Mouse (Mus musculus) brain, embryonic 14.5 days (tissue): ENCODE results near the gene Hist1h2ba.

ENCODE experiments used
- CTCF ChIP-seq: fragments of 200-500 bp; IDR thresholded peaks from 2 replicates; pipeline ENCODE4 v1.5.1; 2012; ENCODE audit warnings: inconsistent platforms, mild to moderate bottlenecking, moderate library complexity, borderline replicate concordance; ENCODE audit not compliant: insufficient read depth, insufficient read length; ENCODE audit errors: extremely low read depth
- POLR2A ChIP-seq: fragments of 200-500 bp; IDR thresholded peaks from 2 replicates; pipeline ENCODE4 v1.6.1; 2012; ENCODE audit warnings: mild to moderate bottlenecking, inconsistent platforms, borderline replicate concordance; ENCODE audit not compliant: poor library complexity, insufficient read depth, insufficient read length, severe bottlenecking; ENCODE audit errors: extremely low read depth

DNA sequence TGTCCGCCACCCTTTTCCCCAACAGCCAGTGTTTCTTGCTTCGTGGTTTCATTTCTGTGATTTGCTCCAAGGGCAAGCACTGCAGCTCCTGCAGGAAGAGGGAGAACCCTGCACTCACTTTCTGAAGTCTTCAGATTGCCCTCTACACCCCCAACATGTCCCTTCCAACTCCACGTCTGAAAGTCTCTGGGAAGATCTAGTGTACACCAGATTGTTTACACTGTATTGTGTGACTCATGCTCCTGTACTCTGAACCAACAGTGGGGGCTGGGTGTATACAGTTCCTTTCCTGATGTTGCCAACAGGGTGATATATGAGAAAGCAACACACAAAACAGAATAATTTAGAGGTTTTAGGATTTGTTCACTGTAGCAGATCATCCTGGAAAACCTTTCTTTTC, 5.3 kb downstream of the Hist1h2ba start:
- TF ChIP-seq CTCF (no peak), POLR2A (no peak)
